In genomic region chr3:120786659-120787058, GRCm38 (mm10) we compare ENCODE assay signal across 9 mouse cellular contexts.
DNase-seq lines count a peak whose midpoint lies in the region.
"Had no signal": no experiment of that assay in that cellular context is flagged by ENCODE, and none has a peak within 500 bp of the region (broad histone marks: within the 10 kb centered on the region; RNA-seq: fewer than 3 reads in every experiment).

No protein-coding gene starts in this region.

- H3K9me3 ChIP-seq in midbrain, embryonic 10.5 days (replicated peaks), result no peaks in the 10 kb centered on the region
- H3K9me3 ChIP-seq: embryonic facial prominence, embryonic 12.5 days; heart, embryonic 15.5 days had no signal

- no peak overlapping the region for H3K4me3 ChIP-seq in midbrain, embryonic 10.5 days
- H3K4me3 ChIP-seq: embryonic facial prominence, embryonic 12.5 days; heart, embryonic 15.5 days had no signal

- peak; percentile 12 for DNase-seq in ovary, postnatal 36 days (ENCODE audit: low spot score)
- DNase-seq in ovary, postnatal 14 days (ENCODE audit: low spot score), result no peak
- DNase-seq in frontal cortex, adult 2 months (ENCODE audit: extremely low spot score in 1 of 2, low spot score in 1 of 2), result peak; percentile 17 to 75
- DNase-seq in layer of hippocampus, postnatal 14 days (ENCODE audit: low spot score in 2 of 2), result peak; percentile 59 to 61
- peak; percentile 51 for DNase-seq in telencephalon, adult 2 months (ENCODE audit: low read depth, low spot score)
- no peak for DNase-seq in thymus, postnatal 0 days (ENCODE audit: low spot score)
- DNase-seq in midbrain, embryonic 10.5 days (ENCODE audit: low spot score), result no peak

- peaks cover 4% of the 10 kb centered on the region; the same call in 1 of the 2 replicates for H3K27me3 ChIP-seq in midbrain, embryonic 10.5 days (ENCODE audit: low read depth, poor library complexity, severe bottlenecking)
- H3K27me3 ChIP-seq: embryonic facial prominence, embryonic 12.5 days; heart, embryonic 15.5 days had no signal

- peaks cover 3% of the 10 kb centered on the region; the same call in 1 of the 2 replicates for H3K4me1 ChIP-seq in midbrain, embryonic 10.5 days
- H3K4me1 ChIP-seq: embryonic facial prominence, embryonic 12.5 days; heart, embryonic 15.5 days had no signal

- WGBS in midbrain, embryonic 10.5 days, result 94% methylated on average over 9 of the region's 9 CpGs

- no peaks in the 10 kb centered on the region for H3K36me3 ChIP-seq in midbrain, embryonic 10.5 days
- H3K36me3 ChIP-seq: embryonic facial prominence, embryonic 12.5 days; heart, embryonic 15.5 days had no signal

- no peak overlapping the region for H3K27ac ChIP-seq in midbrain, embryonic 10.5 days (replicated peaks)
- H3K27ac ChIP-seq: embryonic facial prominence, embryonic 12.5 days; heart, embryonic 15.5 days had no signal

Comparison
In these comparisons a context has a peak if more than half of its experiments do, and no peak if none do; other contexts are left out.
1. DNase-seq: peak in ovary, postnatal 36 days (single experiment), frontal cortex, adult 2 months (2 of 2), layer of hippocampus, postnatal 14 days (2 of 2) and telencephalon, adult 2 months (single experiment); none in ovary, postnatal 14 days (single experiment), thymus, postnatal 0 days (single experiment) and midbrain, embryonic 10.5 days (single experiment).